Mouse (Mus musculus) spleen, adult 2 months (tissue): ENCODE measurements at regions not wholly inside any gene's neighbourhood (a gene's known extent, or its start where the extent isn't known, plus 50 kb on each side); places are given as distances from the start of the nearest gene placed in this dataset.

Experiments
- CTCF ChIP-seq: fragments of 200-500 bp; IDR thresholded peaks from 2 replicates; pipeline ENCODE4 v1.5.1; 2011; ENCODE audit warnings: mild to moderate bottlenecking, inconsistent platforms; ENCODE audit not compliant: insufficient read depth, insufficient read length, insufficient replicate concordance; ENCODE audit errors: extremely low read depth
- POLR2A ChIP-seq: fragments of 200-500 bp; IDR thresholded peaks from 2 replicates; pipeline ENCODE4 v1.6.1; 2011; ENCODE audit warnings: low read depth, low read length, inconsistent platforms

DNA sequence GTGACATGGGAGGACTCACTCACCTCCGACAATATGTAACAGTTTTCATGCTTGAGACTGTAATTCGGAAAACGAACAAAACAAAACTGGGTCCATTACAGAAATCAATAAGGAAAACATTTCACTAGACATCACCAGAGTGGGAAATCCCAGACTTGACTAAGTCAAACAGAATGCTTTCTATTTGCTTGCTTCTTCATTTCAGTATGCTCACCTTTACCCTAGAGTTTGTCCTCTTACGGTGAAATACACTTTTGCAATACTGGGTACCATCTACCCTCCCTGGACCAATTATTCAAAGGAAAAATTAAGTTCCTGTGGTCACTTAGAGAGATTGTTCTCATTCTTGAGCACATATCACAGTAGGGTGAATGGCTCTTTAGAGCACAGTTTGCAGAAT, 613.4 kb upstream of the 4930412O13Rik start:
- no peak for TF ChIP-seq CTCF
- no peak for TF ChIP-seq POLR2A
